Mouse (Mus musculus) adrenal gland, postnatal 10 days (tissue): ENCODE data around the gene Sec61a1. TPM values are rescaled to one million over a fixed set of nuclear protein-coding genes. Genes with fewer than 3 reads are reported as not detected.

Source experiments
- total RNA-seq, 2 experiments: library from RNA; stranded (reverse); gene quantifications; 2 replicates each; pipeline ENCODE4 v1.2.3; 2021

Sec61a1 gene
- total RNA-seq, 2 experiments from 2014 or later: 150 to 180 TPM

Other genes with a start within 250 kb of the Sec61a1 start
- 10 to 100 TPM; 14.8 to 18.0 TPM for gene Eefsec, start 72.4 kb downstream of the Sec61a1 start, total RNA-seq
- gene Ruvbl1, start 53.5 kb downstream of the Sec61a1 start, total RNA-seq: 10 to 100 TPM; 31.4 to 34.8 TPM
- 1 to 10 TPM in 1 of 2 experiments, under 1 TPM in 1; 0.99 to 3.5 TPM for gene Kbtbd12, start 119.0 kb upstream of the Sec61a1 start, total RNA-seq
- gene Mgll, start 205.5 kb upstream of the Sec61a1 start, total RNA-seq: 100 to 1,000 TPM; 277 to 282 TPM